Mouse (Mus musculus) layer of hippocampus, adult 18-20 months (tissue): ENCODE results near the gene Rgs12. TPM values are rescaled to one million over a fixed set of nuclear protein-coding genes. Genes with fewer than 3 reads are reported as not detected.

Experiments
- DNase-seq, 2 experiments: peaks; one replicate each; pipeline ENCODE4 v3.0.0; 2022; ENCODE audit warnings: low spot score in 2 of 2
- long read RNA-seq: library from polyadenylated mRNA; stranded (forward); transcript quantifications from one replicate; pipeline ENCODE4 v2.0.0, GENCODE M21; 2021
- total RNA-seq, 2 experiments: library from RNA; stranded (reverse); gene quantifications; 2 replicates each; pipeline ENCODE4 v1.2.3; 2021

Gene Rgs12
- total RNA-seq: 10 to 100 TPM; 43.3 to 44.2 TPM
- long read RNA-seq, full-length matches to known transcripts: 28 of 48 reads
- long read RNA-seq, partial matches to known transcripts: 9 of 48 reads
- long read RNA-seq, other reads (novel, unspliced or antisense): 11 of 48 reads

DNA sequence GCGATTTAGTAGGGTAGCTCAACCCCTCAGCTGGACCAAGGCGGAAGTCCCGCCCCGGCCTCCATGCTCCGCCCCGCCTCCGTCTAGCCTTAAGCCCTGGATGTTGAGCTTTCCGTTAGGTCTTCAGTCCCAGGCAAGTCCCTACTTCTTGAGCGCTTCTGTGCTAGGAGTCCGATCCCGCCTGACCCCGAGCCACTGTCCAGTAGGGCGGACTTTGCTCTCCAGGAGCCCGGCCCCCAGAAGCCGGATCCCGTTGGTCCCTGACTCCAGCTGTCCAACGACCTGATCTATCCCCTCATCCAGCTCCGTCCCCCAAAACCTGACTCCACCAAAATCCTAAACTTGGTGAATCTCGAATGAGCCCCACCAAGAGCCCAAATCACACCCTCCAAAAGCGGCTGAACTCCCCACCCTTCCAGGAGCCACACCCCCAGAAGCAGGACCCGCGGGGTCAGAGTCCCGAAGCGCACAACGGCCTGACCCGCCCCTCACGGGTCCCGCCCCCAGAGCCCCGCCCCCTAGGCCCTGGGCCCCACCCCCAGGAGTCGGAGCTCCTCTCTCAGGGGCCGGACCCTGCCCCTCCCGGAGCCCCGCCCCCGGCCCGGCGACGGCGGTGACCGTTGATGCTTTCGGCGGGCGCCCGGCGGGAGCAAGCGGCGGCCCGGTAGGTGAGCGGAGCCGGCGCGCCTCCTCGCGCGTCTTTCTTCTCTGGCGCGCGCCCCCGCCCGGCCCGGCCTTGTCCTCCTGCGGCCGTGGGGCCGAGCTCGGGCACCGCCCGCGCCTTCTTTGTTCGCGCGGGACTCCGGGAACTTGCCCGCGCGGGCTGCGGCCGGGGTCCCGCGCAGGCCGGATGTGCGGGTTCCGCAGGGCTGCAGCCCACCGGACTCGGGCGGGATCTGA is at the start of gene Rgs12:
Gene Rgs12 (plus strand): TSS at position 585 of the 900 bp plus-strand sequence.
- DNase-seq: peak in 1 of 2 experiments; percentile 43

DNA sequence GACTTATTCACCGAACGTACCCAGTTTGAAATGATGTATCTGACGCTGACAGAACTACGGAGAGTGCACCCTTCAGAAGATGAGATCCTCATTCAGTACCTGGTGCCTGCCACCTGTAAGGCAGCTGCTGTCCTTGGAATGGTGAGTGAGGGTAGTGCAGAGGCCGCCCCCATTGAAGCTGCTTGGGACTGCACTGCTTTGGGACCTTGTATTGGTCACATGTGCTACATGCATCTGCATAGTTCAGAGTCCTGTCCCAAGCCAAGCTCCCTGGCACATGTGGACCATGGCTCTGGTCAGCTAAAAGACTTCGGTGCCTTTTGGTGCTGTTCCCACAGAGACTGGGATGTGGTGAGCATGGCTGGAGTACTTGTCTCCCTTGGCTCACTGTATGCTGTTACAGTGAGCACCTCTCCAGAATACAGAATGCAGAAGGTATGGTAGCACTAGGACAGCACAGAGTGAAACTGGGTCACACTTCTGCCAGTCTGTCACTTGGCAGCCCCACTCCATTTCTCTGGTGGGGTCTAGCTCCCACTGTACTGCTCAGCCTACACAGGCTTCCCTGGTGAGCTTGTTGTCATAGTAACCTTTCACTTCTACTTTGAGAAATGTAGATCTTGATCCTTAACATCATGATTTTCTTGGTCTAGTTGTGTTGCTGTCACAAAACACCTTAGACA is 49.3 kb upstream of the Rgs12 start:
- DNase-seq: no peak

DNA sequence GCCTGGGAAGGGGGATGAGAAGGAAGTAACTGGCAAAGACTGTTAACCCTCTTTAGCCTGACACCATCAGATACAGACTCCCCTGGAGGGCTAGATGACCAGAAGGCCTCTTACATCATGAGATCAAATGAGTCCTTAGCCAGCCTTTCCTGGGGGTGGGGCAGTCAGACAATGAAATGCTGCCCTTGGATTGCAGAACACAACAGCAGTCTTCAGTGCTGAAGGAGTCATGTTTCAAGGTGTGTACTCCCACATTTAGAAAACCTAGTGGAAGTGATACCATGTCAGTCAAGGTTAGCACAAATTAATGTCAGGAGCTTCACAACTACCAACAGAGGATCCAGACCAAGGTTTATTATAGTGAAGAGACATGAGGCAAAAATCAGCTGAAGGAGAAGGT is 46.9 kb upstream of the Rgs12 start:
- no peak for DNase-seq

GRCm38 (mm10) chr5:34902811-34903385 is 46.3 kb upstream of the Rgs12 start:
- DNase-seq: peak; percentile 37 to 79

- no peak for DNase-seq
These were observed 44.8 kb upstream of the Rgs12 start for GRCm38 (mm10) chr5:34904412-34904811.

DNA sequence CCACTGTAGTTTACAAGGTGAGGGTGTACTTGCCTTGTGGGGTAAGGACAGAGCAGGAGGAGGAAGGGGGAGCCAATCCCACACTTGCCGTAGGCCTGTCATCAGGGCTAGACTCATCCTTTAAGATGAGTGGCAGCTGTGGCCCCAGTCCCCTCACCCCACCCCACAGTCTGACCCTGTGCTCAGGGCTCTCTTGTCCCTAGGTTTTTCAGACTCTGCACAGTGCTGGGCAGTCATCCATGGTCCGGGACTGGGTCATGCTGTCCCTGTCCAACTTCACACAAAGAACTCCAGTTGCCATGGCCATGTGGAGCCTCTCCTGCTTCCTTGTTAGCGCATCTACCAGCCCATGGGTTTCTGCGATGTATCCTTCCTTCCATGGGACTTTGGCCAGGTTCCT is 42.0 kb upstream of the Rgs12 start:
- no peak for DNase-seq

GRCm38 (mm10) chr5:34907910-34908725 is 41.1 kb upstream of the Rgs12 start, which contains the start of gene Msantd1:
TSS of gene Msantd1 (plus strand) at chr5:34908012.
- DNase-seq: no peak

DNA sequence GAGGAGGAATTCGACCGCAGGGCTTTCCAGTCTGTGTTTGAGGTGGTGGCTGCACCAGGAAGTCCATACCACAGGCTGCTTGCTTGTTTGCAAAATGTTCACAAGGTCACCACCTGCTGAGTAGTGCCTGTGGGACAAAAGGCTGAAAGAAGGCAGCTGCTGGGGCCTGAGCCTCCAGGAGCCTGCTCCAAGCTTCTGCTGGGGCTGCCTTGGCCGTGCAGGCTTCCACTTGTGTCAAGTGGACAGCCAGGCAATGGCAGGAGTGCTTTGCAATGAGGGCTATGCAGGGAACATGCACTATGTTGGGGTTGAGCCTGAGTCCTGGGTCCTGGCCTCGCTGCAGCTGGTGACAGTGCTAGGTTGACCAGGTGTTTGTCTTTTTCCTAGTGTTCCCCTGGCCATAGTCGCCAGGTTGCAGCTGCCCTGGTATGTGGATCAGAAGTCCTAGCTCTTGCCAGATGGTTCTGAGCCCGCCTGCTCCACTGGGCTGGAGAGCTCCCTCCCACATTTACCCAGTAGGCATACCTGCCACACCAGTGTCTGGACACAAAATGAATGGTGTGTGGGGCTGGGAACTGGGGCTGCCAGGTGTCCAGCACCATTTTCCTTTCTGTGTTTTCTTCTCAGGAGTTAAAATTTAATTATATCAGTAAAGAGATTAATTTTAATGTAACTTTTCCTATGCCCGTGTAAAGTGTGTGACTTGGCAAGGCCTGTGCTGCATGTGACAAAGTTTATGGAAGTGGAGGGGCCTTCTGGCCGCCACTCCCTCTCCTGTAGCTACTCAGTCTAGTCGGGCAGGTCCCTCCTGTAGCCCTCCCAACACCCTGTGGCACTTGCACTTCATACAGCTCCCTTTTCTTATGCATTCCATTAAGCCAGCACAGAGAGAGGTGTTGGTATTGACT is 40.3 kb upstream of the Rgs12 start:
- DNase-seq: no peak

DNA sequence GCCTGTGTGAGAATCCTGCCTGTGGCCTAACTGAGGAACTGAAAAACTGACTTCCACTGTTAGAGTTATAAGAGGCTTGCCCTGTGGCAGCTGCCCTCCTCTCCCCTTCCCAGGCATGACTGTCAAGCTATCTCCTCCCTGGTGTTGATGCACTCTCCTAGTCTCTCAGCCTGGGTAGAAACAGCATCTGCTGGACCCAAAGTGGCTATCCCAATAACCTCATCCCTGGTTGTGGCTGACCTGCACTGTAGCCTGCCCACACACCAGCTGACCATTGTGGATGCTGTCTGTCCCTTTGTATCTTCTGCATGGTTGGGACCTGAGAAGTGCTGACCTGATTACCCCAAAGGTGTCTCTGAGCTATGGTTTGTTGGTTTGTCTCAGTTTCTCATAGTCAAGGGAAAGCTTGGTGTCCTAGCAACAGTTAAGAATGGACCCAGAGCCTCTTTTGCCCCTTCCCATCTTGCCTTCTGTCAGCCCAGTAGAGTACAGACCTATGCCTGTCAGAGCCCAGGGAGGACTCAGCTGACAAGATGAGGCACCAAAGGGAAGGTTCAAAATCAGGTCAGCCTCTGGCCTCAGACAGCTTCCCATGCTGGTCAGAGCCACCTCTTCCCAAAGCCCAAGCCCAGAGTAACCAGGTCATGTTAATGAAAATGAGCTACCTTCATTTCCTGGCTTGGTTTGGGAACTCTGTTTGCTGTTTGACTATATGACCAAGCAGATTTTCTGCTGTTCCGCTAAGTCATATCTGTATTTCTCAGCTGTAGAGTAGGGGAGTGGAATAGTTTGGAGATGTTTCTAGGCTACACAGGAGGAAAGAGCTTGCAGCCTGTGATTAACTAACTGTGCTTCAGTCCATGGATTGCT is 39.4 kb upstream of the Rgs12 start:
- no peak for DNase-seq

DNA sequence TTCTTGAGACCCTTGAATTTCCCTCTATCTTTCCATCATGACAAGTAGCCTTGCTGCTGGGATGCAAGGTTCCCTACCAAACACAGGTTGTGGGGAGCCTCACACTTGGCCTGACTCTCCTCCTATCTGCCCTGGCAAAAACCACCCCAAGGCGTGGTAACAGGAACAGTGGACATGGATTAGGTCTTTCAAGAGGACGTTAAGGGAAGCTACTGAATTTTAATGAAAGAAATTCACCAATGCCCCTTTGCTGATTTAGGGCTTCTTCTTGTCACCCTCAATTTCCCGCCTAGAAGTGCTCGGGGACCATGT is 38.8 kb upstream of the Rgs12 start:
- DNase-seq: no peak

- peak; percentile 62 to 90 for DNase-seq
These were observed 33.4 kb upstream of the Rgs12 start for GRCm38 (mm10) chr5:34915801-34916200.

- peak in 1 of 2 experiments; percentile 58 for DNase-seq
These were observed 32.0 kb upstream of the Rgs12 start for GRCm38 (mm10) chr5:34917234-34917655.

DNA sequence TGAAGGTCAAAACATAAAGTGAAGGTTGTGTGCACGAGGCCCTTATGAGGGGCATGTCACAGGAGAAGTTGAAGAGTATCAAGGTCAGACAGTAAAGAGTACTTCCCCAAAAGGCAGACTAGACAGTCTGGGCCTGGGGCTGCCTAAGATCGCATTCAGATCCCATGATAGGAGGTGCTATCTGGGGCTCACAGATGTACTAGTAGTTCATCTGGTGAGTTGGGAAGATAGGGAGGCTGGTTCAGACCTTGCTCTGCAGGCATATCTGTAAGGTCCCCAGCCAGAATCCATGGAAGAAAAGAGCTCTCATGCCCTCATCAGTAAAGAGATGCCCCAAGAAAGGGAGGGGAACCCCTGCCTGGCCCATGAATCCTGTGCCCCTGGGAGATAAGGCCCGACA is 30.5 kb upstream of the Rgs12 start:
- no peak for DNase-seq

DNA sequence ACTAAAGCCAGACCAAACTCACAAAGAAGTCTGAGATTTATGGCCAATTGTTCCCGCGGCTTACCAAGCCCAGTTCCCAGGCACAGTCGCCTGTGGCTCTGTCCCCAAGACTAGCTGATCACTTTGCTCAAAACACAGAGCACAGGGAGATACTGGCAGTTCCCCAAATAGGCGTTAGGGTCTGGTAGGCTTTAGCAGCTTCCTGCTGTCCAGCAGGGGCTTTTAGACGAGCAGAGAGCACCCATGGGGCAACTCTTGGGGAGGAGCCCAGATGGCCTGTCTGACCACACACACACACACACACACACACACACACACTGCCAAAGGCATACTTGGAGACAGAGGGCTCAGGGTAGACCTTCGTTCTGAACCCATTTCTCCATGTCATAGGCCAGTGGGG is 26.7 kb upstream of the Rgs12 start:
- no peak for DNase-seq

GRCm38 (mm10) chr5:34923920-34924319 is 25.3 kb upstream of the Rgs12 start:
- DNase-seq: no peak

- DNase-seq: no peak
These were observed 24.7 kb upstream of the Rgs12 start for GRCm38 (mm10) chr5:34924519-34924918.

DNA sequence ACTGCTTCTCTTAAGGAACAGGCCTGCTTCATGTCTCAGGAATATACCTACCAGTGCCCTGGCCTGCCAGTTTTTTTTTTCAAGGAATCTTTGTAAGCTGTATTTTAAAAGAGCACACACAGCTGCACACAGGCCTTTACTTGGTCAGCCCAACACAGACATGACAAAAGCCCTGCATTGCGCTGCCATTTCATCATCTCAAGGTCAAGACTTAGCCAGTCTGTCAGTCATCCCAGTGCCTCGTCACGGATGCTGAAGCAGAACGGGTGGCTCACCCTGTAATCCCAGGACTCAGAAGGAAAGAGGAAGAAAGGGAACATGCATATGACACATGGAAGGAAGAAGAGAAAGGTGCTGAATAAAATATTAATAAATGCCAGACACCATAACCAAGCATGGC is 21.6 kb upstream of the Rgs12 start:
- DNase-seq: no peak

GRCm38 (mm10) chr5:34930151-34930975 is 18.9 kb upstream of the Rgs12 start:
- no peak for DNase-seq
